Mouse (Mus musculus): ENCODE results near the gene Usp3. TPM values are rescaled to one million over a fixed set of nuclear protein-coding genes. Genes with fewer than 3 reads are reported as not detected.
A peak's percentile ranks its signal among the peaks of the same experiment; 100 is the strongest.

The Usp3 gene
- total RNA-seq, 2 experiments from 2014 or later = 33.5 to 36.8 TPM

DNA sequence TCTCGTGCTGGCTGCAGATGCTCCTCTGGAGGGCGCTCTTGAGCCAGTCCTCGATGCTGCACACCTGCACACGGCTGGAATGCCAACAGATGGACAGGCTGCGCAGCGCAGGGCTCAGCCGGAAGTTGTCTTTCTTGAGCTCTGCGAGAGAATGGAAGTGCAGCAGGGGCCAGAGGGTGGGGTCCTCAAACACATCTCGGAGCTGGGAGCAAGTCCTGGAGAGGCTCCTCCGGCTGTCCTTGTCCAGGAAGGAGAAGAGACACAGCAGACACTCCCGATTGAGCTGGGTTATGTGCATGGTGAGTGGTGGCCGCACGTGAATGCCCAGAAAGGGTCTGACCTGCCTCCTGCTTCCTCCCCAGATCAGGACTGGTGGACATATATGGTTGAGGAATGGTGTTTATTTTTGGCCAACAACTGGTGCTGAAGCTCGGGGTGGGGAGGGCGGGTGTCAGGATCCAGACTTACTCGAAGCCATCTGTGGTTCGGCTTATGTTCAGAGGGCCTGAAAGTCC is 78.6 kb downstream of the Usp3 start, which contains the start of gene Fbxl22:
TSS of gene Fbxl22 (minus strand) at position 338 of the 515 bp plus-strand sequence.
- intact Hi-C loops (cut with DNase I) = loop anchor here (5.0 to 10.0 kb wide), 3 partner anchors 278 to 430 kb away; partner anchors contain the start of gene Rps27l
- DNase-seq (ENCODE audit: low spot score in 2 of 2) = peak in 1 of 2 experiments; percentile 47

DNA sequence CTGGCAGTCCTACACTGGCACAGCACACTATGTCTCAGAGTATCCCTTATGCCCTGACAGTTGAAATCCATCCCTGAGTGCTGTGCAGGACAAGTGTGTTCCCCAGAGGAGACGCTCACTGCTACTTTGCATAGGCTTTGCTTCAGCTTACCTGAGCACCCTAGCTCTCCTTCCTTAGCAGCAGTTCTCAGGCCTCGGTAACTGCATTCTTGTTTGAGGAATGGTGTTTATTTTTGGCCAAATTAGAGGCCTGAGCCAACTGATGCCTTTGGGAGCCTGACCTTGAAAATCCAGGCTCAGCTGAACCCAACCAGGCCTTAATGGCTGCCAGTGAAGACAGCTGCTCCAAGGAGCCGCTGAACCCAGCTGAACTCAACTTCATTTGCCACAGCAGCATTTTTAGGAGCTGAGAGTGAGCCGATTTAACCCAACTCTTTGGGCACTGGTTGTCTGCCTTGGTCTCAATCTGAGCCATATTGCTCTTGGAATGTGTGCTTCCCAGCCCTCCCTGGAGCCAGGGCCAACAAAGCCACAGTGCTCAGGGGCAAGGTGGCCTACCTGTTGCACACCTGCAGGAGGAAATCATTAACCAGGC is 79.2 kb downstream of the Usp3 start:
- intact Hi-C loops (cut with DNase I) = loop anchor here (2.0 to 10.0 kb wide), 4 partner anchors 79 to 431 kb away; partner anchors contain the start of genes Rps27l and Usp3

DNA sequence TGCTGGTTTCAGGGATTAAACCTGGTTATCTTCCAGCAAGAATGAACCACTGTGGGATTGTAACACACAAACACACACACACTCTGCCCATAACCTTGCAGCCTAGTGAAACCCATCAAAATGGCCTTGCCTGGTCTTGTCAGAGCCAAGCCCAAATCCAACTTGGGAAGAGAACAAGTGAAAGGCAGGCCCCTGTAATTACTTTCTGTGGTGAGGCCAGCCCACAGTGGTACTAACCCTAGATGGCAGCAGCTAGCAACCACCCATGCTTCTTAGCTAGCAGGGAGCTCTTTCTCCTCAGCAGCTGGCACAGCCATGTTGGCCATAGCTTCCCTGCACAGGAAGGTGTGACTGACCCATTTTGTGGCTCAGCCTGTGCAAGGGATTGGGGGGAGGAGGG is 79.8 kb downstream of the Usp3 start:
- intact Hi-C loops (cut with DNase I) = loop anchor here (2.0 to 10.0 kb wide), 4 partner anchors 80 to 432 kb away; partner anchors contain the start of genes Rps27l and Usp3
- DNase-seq (ENCODE audit: low spot score in 2 of 2) = peak in 1 of 2 experiments; percentile 37

More for the DNA sequence above, 79.2 kb downstream of the Usp3 start:
- DNase-seq (ENCODE audit: low spot score in 2 of 2) = no peak

DNA sequence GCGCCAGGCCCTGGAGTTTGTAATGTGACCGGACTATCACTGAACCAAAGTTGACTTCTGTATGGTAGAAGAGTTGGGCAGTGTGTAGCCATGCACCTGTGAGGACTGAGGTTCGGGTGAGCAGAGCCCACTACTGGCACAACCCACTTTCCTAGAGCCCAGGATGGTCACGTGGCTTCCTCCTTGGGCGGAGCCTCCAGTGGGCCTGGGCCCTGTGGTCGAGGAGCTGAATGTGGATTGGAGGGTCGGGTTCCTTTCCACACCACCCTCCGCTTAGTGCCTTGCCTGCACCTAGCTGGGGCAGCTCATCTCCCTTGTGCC is 80.6 kb downstream of the Usp3 start:
- intact Hi-C loops (cut with DNase I) = loop anchor here (2.0 to 10.0 kb wide), 4 partner anchors 80 to 432 kb away; partner anchors contain the start of genes Rps27l and Usp3

DNA sequence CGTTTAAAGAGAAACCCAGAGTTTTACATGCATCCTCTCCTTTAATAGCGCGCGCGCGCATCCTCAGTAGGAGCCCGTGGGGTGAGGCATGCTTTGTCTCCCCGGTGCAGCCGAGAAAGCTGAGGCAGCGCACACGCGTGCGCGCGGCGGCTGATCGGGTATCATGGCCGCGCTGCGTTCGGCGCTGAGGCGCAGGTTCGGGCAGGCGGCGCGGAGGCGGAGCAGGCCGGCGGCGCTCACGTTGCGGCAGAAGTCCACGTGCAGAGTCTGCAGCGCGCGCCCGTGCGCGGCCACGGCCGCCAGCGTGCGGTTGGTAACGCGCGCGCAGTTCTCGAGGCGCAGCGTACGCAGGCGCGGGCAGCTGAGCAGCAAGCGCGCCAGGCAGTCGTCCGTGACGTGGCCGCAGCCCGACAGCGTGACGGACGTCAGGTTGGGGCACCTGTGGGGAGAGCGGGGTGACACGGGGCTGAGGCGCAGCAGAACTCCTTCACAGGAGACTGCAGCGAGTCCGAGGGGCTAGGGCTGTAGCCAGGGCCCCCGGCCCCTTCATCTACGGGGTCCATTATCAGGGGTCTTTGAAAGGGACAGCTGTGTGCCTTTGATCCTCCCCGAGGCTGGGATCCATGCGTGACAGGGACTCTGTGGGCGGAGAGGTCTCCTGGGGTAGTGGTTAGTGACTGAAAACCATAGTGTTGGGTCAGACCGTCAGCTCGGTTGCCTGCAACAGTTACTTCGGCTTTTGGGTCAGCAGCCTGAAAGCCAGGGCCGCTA is 81.2 kb downstream of the Usp3 start:
- intact Hi-C loops (cut with DNase I) = loop anchor here (2.0 to 10.0 kb wide), 4 partner anchors 81 to 433 kb away; partner anchors contain the start of genes Rps27l and Usp3

More for the DNA sequence above, 80.6 kb downstream of the Usp3 start:
- DNase-seq (ENCODE audit: low spot score in 2 of 2) = peak; percentile 85 to 88

DNA sequence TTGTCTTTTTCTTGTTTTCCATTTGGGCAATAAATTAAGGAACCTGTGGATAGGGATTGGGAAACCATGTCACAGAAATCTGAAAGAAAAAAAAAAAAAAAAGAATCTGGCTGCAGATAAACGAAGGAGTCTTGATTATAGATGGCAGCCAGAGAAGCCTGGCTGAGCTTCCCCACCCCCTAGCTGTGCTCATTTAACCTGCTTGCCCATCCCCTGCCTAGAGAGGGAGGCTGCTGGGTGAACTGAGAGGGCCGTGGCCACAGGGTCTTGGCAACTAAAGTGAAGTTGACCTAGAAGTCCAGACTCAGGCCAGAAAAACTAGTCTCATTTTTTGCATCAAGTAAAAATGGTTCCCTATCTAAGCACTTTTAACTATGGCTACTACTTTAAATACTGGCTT is 82.0 kb downstream of the Usp3 start:
- DNase-seq (ENCODE audit: low spot score in 2 of 2) = no peak
- intact Hi-C loops (cut with DNase I) = loop anchor here (5.0 to 10.0 kb wide), 3 partner anchors 281 to 434 kb away; partner anchors contain the start of gene Rps27l

More for the DNA sequence above, 81.2 kb downstream of the Usp3 start:
- DNase-seq (ENCODE audit: low spot score in 2 of 2) = peak; percentile 96 to 99

DNA sequence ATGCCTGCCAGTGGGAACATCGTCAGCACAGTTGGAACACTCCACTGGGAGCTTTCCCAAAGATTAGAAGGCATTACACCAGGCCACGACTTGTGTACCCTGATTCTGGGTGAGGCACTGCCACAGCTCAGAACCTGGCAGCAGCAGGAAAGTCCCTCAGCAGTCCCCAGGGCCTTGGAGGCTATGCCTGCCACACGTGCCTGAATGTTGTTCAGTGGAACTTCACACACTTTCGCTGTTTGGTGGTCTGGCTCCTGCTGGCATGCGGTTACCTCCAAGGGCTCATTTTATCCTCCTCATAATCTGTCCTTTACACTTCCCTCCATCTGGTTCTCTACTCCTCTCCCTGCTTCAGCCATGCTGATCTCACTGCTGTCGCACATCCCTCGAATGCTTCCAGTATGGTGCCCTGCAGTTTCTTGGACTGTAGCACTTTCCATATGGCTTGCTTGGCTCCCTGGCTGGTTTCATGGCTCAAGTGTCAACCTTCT is 82.5 kb downstream of the Usp3 start:
- intact Hi-C loops (cut with DNase I) = loop anchor here (5.0 to 10.0 kb wide), 3 partner anchors 282 to 434 kb away; partner anchors contain the start of gene Rps27l
- DNase-seq (ENCODE audit: low spot score in 2 of 2) = no peak

DNA sequence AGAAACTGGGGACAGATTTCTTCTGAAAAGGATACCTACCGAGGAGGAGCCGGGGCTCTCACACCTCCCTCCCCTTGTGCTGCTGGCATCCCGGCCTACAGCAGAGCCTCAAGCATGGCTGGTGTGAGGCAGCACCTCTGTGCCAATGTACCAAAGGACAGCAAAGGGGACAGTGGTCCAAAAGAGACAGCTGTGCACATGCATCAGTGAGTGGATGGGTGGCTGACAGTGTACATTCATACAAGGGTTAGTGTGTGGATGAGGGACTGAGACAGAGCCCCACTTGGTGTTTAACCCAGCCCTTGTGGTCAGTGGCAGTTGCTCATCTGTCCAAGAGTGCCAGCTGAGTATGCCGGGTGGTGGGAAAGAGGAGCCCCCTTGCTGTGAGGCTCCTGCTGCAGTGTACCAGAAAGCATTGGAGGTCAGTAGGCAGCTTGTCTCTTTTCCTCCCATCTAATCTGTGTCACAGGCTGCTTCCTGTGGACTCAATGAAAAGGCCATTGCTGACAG is 84.0 kb downstream of the Usp3 start:
- no peak for DNase-seq (ENCODE audit: low spot score in 2 of 2)
- intact Hi-C loops (cut with DNase I) = no loop called here

DNA sequence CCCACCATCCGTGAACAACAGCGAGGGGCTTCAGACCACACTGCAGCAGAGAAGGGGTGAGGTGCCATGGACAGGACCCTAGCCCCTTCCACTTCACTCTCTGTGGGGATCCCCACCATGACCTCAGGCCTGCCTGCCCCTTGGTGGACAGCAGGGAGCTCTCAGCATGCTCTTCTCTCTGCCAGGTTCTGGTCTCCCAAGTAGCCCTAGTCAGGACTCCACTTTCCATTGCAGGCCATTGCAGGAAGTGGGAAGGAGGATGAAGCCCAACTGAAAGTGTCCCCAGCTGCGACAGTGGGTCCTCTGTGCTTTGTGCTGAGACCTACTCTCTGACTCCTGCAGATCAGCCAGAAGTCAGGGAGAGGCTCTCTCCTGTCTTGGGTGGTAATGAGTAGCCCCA is 85.3 kb downstream of the Usp3 start:
- intact Hi-C loops (cut with DNase I) = no loop called here

DNA sequence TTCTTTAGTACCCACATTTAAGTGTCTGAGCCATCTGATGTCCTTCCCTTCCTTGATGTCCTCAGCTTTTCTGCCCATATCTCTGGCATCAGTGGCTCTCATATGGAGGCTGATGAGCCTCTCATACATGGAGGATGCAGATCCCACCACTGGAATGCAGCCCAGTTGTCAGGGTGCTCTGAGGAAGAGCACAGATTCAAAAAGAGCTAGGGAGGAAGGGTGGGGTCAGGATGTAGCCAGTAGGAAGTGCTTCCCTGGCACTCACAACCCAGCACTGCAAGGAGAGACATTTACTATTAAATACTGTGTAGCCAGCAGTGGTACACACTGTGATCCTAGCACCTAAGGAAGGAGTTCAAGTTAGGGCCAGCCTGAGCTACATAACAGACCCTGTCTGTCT is 86.5 kb downstream of the Usp3 start:
- intact Hi-C loops (cut with DNase I) = no loop called here
- no peak for DNase-seq (ENCODE audit: low spot score in 2 of 2)

More for the DNA sequence above, 85.3 kb downstream of the Usp3 start:
- no peak for DNase-seq (ENCODE audit: low spot score in 2 of 2)

DNA sequence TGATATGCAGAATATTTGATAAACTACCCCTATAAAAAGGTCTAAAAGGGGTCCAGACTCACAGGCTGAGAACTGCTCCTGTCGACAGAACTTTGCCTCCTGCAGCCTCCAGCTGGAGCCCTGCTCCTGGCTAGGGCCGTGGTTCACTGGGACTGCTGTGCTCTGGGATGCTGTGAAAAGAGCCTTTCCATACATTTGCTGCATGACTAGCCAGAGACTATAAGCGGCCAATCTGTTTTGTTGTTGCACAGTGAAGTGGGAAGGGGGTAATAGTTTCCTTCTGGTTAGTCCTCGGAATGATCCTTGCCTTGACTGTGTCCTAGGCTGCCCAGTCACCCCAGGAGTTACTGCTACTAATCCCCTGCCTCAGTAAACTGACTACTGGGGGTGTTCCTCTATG is 86.9 kb downstream of the Usp3 start:
- intact Hi-C loops (cut with DNase I) = no loop called here
- no peak for DNase-seq (ENCODE audit: low spot score in 2 of 2)

DNA sequence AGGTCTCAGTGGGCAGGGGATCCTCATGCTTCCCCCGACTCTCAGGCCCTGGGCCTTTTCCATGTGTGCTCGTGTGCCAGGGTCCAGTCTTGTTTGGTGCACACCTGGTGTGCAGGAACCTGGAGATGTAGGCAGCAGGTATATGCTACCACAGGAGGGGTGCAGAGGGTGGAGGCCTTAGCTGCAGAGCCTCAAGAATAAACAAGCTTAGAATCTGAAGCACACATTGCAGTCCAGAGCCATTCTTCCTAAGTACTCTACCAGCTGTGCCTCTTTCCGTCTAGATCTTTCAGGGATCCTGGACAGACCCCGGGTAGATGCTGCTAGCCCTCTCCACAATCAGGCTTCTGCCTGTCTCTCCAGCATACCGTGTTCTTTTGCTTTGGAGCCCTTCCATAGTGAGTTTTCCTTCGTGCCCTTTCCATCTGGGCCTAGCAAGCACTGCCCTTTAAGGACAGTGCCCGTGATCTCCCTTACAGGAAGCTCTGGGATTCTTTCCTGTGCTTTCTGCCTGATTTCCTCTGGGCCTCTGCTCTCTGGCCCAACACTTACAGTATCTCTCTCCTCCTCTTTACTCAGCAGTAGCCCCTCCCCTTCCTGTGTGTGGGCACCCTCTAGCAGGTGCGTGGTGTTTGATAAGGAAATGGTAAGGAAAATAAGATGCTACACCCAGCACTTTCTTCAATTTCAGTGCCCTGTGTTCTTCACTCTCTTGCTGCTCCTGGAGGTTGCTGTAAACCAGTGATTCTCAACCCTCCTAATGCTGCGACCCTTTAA is 87.6 kb downstream of the Usp3 start:
- intact Hi-C loops (cut with DNase I) = no loop called here
- DNase-seq (ENCODE audit: low spot score in 2 of 2) = no peak

DNA sequence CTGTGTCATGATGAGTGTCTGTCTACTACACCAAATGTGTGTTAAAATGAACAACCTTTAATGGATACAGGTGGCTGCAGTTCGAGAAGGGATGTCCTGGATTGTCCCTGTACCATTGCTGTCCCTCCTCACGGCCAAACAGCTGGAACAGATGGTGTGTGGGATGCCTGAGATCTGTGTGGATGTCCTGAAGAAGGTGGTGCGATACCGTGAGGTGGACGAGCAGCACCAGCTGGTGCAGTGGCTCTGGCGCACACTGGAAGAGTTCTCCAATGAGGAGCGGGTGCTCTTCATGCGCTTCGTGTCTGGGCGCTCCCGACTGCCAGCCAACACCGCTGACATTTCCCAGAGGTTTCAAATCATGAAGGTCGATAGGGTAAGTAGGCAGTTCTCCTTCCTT is 88.4 kb downstream of the Usp3 start:
- peak; percentile 71 to 74 for DNase-seq (ENCODE audit: low spot score in 2 of 2)

DNA sequence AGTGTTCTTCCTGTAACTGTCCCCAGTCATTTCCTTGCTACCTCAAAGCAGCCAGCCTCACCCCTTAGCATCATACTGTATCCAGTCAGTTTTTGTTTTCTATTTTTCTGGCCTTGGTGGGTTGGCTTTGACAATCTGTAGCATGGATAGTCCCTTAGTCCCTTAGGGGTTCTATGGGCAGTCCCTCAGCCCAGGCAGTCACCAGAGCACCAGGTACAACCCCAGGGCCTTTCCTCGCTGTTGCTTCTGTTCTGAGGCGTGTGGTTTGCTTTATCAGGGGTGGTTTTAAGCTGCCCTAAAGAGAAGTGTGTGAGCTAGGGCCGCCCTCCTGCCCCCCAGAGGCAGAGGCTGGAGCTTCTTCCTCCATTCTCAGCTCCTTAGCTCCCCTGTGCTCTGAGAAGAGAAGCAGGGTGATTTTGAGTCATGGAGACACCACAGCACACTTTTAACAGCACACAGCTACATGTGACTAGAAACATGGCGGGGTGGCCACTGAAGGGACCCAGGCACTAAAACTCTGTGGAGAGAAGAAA is 89.0 kb downstream of the Usp3 start:
- intact Hi-C loops (cut with DNase I) = no loop called here
- no peak for DNase-seq (ENCODE audit: low spot score in 2 of 2)

More for the DNA sequence above, 88.4 kb downstream of the Usp3 start:
- intact Hi-C loops (cut with DNase I) = no loop called here

DNA sequence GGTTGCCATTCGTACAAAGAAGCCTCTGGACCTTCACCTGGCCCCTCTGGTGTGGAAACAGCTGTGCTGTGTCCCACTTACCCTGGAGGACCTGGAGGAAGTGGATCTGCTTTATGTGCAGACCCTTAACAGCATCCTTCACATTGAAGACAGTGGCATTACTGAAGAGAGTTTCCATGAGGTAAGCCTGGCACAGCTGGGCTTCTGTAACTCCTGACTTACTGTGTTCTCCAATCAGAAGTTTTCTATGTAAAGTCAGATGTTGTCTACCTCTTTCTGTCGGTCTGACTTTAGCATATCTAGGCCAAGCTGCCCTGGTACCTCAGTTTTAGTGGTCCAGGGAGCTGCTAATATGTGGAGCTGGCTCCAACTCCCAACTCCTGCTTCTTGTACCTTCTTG is 91.7 kb downstream of the Usp3 start:
- intact Hi-C loops (cut with DNase I) = no loop called here

DNA sequence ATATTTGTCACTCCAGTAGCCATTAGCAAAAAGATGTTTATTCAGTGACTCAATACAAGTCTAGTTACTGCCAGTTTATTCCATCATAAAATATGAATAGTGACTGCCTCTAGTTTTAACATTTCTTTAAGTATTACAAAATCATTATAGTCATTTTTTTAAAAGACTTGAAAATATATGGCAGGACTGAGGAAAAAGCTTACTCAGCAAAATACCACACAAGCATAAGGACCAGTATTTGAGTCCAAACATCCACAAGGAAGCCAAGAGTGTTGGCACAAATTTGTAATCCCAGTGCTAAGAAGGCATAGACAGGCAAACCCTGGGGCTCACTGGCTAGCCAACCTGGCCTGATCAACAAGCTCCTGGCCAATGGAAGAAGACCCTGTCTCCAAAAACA is 99.0 kb downstream of the Usp3 start:
- intact Hi-C loops (cut with DNase I) = no loop called here

More for the DNA sequence above, 91.7 kb downstream of the Usp3 start:
- no peak for DNase-seq (ENCODE audit: low spot score in 2 of 2)

DNA sequence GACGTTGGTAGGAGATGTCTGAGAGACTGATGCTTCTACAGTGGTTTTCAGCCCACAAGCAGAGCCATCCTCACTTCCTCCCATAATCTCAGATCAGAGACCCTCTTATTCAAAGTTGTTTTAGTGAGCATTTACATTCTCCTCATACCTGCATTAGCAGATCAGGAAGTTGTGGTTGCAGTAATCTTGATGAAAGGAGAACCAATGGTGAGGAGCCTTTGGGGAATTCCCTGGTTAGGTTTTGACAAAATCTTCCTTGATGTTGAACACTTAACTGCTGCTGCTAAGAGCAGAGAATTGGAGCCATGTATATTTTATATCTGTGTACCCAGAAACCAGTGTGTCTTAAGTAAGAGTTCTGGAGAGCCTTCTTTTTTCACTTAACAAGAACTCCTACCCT is 100.6 kb downstream of the Usp3 start:
- intact Hi-C loops (cut with DNase I) = no loop called here
- DNase-seq (ENCODE audit: low spot score in 2 of 2) = no peak

More for the DNA sequence above, 99.0 kb downstream of the Usp3 start:
- DNase-seq (ENCODE audit: low spot score in 2 of 2) = no peak

DNA sequence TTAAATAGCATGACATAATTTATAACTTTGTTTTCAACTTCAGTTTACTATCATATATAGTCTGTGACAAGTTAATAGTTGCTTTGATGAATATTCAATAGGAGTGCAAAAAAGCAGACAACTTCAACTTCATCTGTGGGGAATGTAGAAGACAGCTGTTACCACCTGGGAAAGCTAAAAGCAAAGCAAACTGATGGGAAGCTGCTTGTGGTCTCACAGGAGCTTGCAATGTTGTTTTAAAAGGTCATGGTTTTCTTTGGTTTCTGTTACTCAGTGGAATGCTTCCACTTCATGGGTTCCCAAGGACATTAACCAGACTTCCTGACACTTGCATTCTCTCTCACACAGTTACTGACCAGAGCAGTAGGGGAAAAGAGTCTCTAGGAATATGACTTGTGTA is 104.2 kb downstream of the Usp3 start:
- intact Hi-C loops (cut with DNase I) = no loop called here
- DNase-seq (ENCODE audit: low spot score in 2 of 2) = no peak

DNA sequence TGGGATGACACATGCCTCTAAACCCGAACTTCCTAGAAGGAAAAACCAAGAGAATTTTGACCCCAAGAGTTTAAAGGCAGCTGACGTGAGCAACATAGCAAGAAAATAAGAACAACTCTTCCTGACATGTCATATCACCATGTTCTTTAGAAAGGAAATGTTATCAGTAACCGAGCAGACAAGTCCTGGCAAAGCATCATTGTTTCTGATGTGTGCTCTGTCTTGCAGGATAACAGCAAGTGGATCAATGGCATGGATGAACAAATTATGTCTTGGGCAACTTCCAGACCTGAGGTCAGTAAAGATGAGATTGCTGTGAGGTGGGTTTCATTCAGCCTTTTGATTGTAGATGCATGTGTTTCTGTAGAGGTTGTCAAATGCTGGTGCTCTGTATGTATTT is 109.5 kb downstream of the Usp3 start:
- DNase-seq (ENCODE audit: low spot score in 2 of 2) = no peak
- intact Hi-C loops (cut with DNase I) = no loop called here
